Mouse (Mus musculus) liver, embryonic 11.5 days (tissue): ENCODE results near the gene Mrpl43. TPM values are rescaled to one million over a fixed set of nuclear protein-coding genes. Genes with fewer than 3 reads are reported as not detected.
A peak's percentile ranks its signal among the peaks of the same experiment; 100 is the strongest.
"Not testable (repeated sequence)": the region's sequence is repeated elsewhere in the genome, so short reads cannot be mapped to it uniquely, and the experiment has no call there.

ENCODE experiments used
- ATAC-seq: fragments of 200-750 bp; cut with Nextera tagmentation; replicated peaks from 2 replicates; pipeline ENCODE4 v1.8.0; 2017; ENCODE audit warnings: moderate number of reproducible peaks, mild to moderate bottlenecking, moderate TSS enrichment, moderate library complexity; ENCODE audit not compliant: low FRiP score
- DNase-seq: peaks from one replicate; pipeline ENCODE4 v3.0.0-alpha.2; 2017; ENCODE audit warnings: low spot score
- H3K27ac ChIP-seq: fragments of 300-500 bp; sonication (generic); 2 replicates; pipeline ENCODE4 v1.5.1; 2014; ENCODE audit warnings: mild to moderate bottlenecking, low read depth, low read length, control low read depth
- H3K27me3 ChIP-seq: fragments of 300-500 bp; sonication (generic); replicated peaks from 2 replicates; pipeline ENCODE4 v1.6.1; 2014; ENCODE audit warnings: low read length, mixed read lengths; ENCODE audit not compliant: control insufficient read depth, insufficient read depth
- H3K36me3 ChIP-seq: fragments of 300-500 bp; sonication (generic); 2 replicates; pipeline ENCODE4 v1.6.1; 2014; ENCODE audit warnings: mild to moderate bottlenecking, low read length, moderate library complexity, mixed read lengths; ENCODE audit not compliant: control insufficient read depth, insufficient read depth
- H3K4me1 ChIP-seq: fragments of 300-500 bp; sonication (generic); replicated peaks from 2 replicates; pipeline ENCODE4 v1.6.1; 2014; ENCODE audit warnings: low read length, mixed read lengths; ENCODE audit not compliant: control insufficient read depth, insufficient read depth
- H3K4me2 ChIP-seq: fragments of 300-500 bp; sonication (generic); 2 replicates; pipeline ENCODE4 v1.6.1; 2014; ENCODE audit warnings: mild to moderate bottlenecking, control low read depth, moderate library complexity
- H3K4me3 ChIP-seq: fragments of 300-500 bp; sonication (generic); 2 replicates; pipeline ENCODE4 v1.5.1; 2014; ENCODE audit warnings: low read depth, low read length, control low read depth
- H3K9ac ChIP-seq: fragments of 300-500 bp; sonication (generic); 2 replicates; pipeline ENCODE4 v1.6.1; 2014; ENCODE audit warnings: low read depth, low read length, control low read depth
- H3K9me3 ChIP-seq: fragments of 300-500 bp; sonication (generic); 2 replicates; pipeline ENCODE4 v1.6.1; 2016; ENCODE audit warnings: low read length, inconsistent platforms, mixed read lengths; ENCODE audit not compliant: control insufficient read depth
- WGBS: fragments of 180-500 bp; shearing (Covaris S2); extraction: QIAGEN DNeasy Blood & Tissue Kit; methylation state at CpG from one replicate; pipeline ENCODE4 v1.1.7; 2014; 5-methylcytosine and 5-hydroxymethylcytosine counted together
- polyA plus RNA-seq: library from polyadenylated mRNA; unstranded; fragments of >200 nt; fragmentation: Nextera tagmentation; extraction: Ambion mirVana; gene quantifications from 2 replicates; pipeline ENCODE4 v1.2.1, GENCODE M21; 2014

Mrpl43 gene
- polyA plus RNA-seq, 1 experiment from 2014 or later, result 65.3 TPM

GRCm38 (mm10) chr19:45046523-45047321, 40.5 kb upstream of the Mrpl43 start:
- peak overlapping the region; percentile 64 for H3K9ac ChIP-seq
- H3K27ac ChIP-seq, result 0 out of 2 replicates have a peak overlapping the region, but pooled peaks have one; percentile 75
- peaks cover 47% of the 10 kb centered on the region for H3K27me3 ChIP-seq
- H3K9me3 ChIP-seq, result no peaks in the 10 kb centered on the region
- WGBS, result 3% methylated on average over 34 of the region's 34 CpGs
- ATAC-seq (peak; percentile 55; the same call in 1 of the 2 replicates), DNase-seq (no peak)
- H3K4me3 ChIP-seq, result peak overlapping the region; percentile 56
- peaks cover 20% of the 10 kb centered on the region for H3K4me1 ChIP-seq
- peak overlapping the region; percentile 93 for H3K4me2 ChIP-seq
- no peaks in the 10 kb centered on the region for H3K36me3 ChIP-seq

DNA sequence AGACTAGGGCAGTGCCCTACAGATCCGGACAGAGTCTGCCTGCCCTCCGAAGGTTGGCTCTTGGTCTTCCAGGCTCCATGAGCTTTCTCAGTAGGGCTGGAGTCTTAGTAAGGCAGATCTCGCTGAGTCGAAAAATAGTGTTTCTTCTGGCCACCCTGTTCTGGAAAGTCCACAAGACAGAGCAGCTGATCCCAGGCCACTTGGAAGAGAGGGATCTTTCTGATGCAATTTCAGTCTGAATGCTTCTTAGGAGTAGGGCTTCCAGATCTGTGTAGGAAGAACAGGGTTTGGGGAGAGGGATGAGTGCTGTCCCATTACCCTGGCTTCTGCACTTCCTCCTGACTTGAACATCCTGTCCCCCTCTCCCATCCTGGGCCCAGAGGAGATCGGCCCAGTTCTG, 39.4 kb upstream of the Mrpl43 start, which contains the start of gene Pdzd7:
Gene Pdzd7, minus strand, starts transcription at position 67 of the 400 bp plus-strand sequence.
- Histone ChIP-seq H3K27ac (no peak within 1 kb of the TSS), H3K4me2 (peak within 1 kb of the TSS; percentile 93), H3K9me3 (no peaks in the 10 kb centered on the region), H3K4me1 (peaks cover 20% of the 10 kb centered on the region), H3K4me3 (peak within 1 kb of the TSS; percentile 56), H3K36me3 (no peaks in the 10 kb centered on the region), H3K27me3 (peaks cover 54% of the 10 kb centered on the region), H3K9ac (no peak within 1 kb of the TSS)
- 67% methylated on average over 5 of the region's 5 CpGs for WGBS
- ATAC-seq (no peak), DNase-seq (no peak)

DNA sequence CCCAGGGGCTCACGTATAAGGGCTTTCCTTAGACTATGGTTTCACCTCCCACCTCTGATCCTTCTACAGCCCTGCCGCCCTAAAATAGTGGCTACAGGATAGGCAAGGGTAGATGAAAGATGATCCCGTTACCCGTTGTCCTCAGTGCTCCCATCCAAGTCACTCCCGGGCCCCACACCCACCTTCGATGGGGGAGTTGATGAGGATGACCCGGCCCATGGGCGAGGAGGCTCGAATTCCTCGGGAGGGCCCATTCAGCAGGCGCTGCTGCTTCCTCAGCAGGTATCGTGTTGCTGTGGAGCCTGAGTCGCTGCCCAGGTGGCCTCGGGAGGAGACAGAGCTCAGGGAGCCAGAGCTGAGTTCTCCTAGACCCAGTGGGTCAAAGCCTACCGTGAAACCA, 39.0 kb upstream of the Mrpl43 start:
- 36% methylated on average over 15 of the region's 15 CpGs for WGBS
- Histone ChIP-seq H3K27me3 (peaks cover 58% of the 10 kb centered on the region), H3K4me3 (no peak overlapping the region), H3K9me3 (no peaks in the 10 kb centered on the region), H3K4me2 (no peak overlapping the region), H3K4me1 (peaks cover 20% of the 10 kb centered on the region), H3K27ac (no peak overlapping the region), H3K9ac (no peak overlapping the region), H3K36me3 (no peaks in the 10 kb centered on the region)
- ATAC-seq, result no peak
- no peak for DNase-seq

DNA sequence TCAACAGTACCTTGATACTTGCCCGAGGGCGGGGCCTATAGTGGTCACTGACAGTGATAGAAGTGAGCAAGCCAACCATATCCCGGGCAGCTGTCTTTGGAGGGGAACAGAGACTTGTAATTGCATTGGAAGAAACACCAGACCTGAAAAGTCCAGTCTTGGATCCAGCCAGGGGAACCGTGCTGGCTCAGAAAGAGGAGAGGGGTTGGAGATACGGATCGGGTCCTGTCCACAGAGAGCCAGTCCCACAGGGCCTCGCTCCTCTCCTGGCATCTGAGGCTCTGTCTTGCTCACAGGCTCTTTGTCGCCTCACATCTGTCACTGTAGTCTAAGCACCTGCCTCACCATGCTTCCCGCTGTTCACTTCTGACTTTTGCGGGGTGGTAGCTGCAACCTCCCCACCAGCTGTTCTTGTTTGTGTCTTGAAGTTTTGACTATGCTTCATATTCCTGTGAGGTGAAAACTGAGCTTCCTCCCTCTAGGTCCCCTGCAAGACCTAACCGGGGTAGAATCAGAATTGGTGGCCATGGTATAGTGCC, 38.2 kb upstream of the Mrpl43 start:
- no peak for ATAC-seq

GRCm38 (mm10) chr19:45040214-45040613, 34.0 kb upstream of the Mrpl43 start:
- 44% methylated on average over 13 of the region's 13 CpGs for WGBS
- no peak for ATAC-seq

More for the DNA sequence above, 38.2 kb upstream of the Mrpl43 start:
- Histone ChIP-seq H3K27me3 (peaks cover 61% of the 10 kb centered on the region), H3K4me1 (peaks cover 20% of the 10 kb centered on the region), H3K27ac (no peak overlapping the region), H3K9me3 (no peaks in the 10 kb centered on the region), H3K4me3 (no peak overlapping the region), H3K4me2 (no peak overlapping the region), H3K36me3 (no peaks in the 10 kb centered on the region), H3K9ac (no peak overlapping the region)
- DNase-seq, result no peak
- WGBS, result 55% methylated on average over 11 of the region's 11 CpGs

GRCm38 (mm10) chr19:45038198-45038597, 32.0 kb upstream of the Mrpl43 start:
- H3K4me1 ChIP-seq, H3K9me3 ChIP-seq, DNase-seq, H3K4me3 ChIP-seq, ATAC-seq, H3K36me3 ChIP-seq, H3K9ac ChIP-seq, H3K27ac ChIP-seq, H3K4me2 ChIP-seq: not testable (repeated sequence)
- 81% methylated on average over 7 of the region's 7 CpGs for whole genome bisulfite sequencing
- H3K27me3 ChIP-seq, result peaks cover 37% of the 10 kb centered on the region

More at GRCm38 (mm10) chr19:45040214-45040613, 34.0 kb upstream of the Mrpl43 start:
- peaks cover 50% of the 10 kb centered on the region for H3K27me3 ChIP-seq
- no peak for DNase-seq
- no peaks in the 10 kb centered on the region; the same call in 1 of the 2 replicates for H3K4me1 ChIP-seq
- no peak overlapping the region for H3K9ac ChIP-seq
- H3K4me2 ChIP-seq, result no peak overlapping the region
- H3K36me3 ChIP-seq, result no peaks in the 10 kb centered on the region
- H3K9me3 ChIP-seq, result no peaks in the 10 kb centered on the region
- no peak overlapping the region for H3K4me3 ChIP-seq
- H3K27ac ChIP-seq, result no peak overlapping the region

- ATAC-seq (peak; percentile 63; the same call in 1 of the 2 replicates), DNase-seq (peak; percentile 63)
- H3K4me1 ChIP-seq, result no peaks in the 10 kb centered on the region; the same call in 1 of the 2 replicates
- WGBS, result 34% methylated on average over 16 of the region's 16 CpGs
- no peaks in the 10 kb centered on the region for H3K36me3 ChIP-seq
- H3K27me3 ChIP-seq, result peaks cover 34% of the 10 kb centered on the region
- H3K9ac ChIP-seq, result no peak overlapping the region
- no peaks in the 10 kb centered on the region for H3K9me3 ChIP-seq
- H3K27ac ChIP-seq, result no peak overlapping the region
- H3K4me3 ChIP-seq, result no peak overlapping the region
- no peak overlapping the region; the same call in 1 of the 2 replicates for H3K4me2 ChIP-seq
Observed at GRCm38 (mm10) chr19:45036867-45037266, 30.6 kb upstream of the Mrpl43 start.

DNA sequence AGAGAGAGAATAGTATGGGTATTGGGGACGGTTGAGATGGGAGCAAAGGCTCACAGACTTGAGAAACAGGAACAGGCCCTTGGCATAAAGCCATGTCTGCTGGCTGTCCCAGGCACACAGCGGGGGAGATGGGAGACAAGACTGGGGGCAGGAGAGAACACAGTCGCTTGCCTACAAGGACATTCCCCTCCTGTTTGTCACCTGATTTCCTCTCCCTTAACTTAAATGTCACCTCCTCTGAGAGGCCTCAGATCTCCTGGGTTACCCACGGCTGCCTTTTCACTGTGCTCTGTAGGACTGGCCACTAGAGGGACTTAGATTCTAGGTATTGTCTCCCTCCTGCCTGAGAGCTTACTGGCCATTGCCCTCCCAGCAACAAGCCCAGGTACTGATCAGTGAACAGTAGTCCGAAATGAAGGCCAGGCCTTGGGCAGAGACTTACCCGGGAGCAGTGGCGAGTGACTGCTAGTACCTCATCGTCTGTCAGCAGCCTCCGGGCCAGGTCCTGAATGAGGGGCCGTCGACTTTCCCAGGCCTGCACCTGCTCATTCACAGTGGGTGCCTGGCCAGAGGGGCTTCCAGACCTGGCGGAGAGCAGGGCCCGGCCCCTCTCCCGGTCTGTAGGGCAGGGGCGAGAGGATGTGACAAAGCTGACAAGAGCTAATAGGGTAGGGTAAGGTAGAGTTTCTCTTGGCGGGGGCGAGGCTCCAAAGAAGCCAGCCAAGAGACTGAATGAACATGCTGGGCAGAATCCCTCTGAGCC, 26.5 kb upstream of the Mrpl43 start:
- WGBS, result 59% methylated on average over 17 of the region's 17 CpGs
- DNase-seq (no peak), ATAC-seq (no peak)
- no peaks in the 10 kb centered on the region; the same call in 1 of the 2 replicates for H3K36me3 ChIP-seq
- H3K27ac ChIP-seq, result no peak overlapping the region
- no peak overlapping the region for H3K4me2 ChIP-seq
- peaks cover 8% of the 10 kb centered on the region; the same call in 1 of the 2 replicates for H3K4me1 ChIP-seq
- 0 out of 2 replicates have a peak overlapping the region, but pooled peaks have one; percentile 1 for H3K4me3 ChIP-seq
- H3K9me3 ChIP-seq, result no peaks in the 10 kb centered on the region
- H3K9ac ChIP-seq, result no peak overlapping the region
- H3K27me3 ChIP-seq, result peaks cover 6% of the 10 kb centered on the region
